Mouse (Mus musculus): ENCODE measurements around the gene Vasp.

- TF ChIP-seq CTCF (IDR thresholded peaks at IDR 0.05; ENCODE audit: borderline replicate concordance, insufficient read depth, low read length) (no peak), POLR2A (IDR thresholded peaks at IDR 0.05; ENCODE audit: low read depth, low read length) (no peak)
Observed at GRCm38 (mm10) chr7:19245083-19245482, 26.5 kb downstream of the Vasp start.
